Mouse (Mus musculus) spleen, adult 2 months (tissue): ENCODE results near the gene Lefty2.

ENCODE experiments used
- CTCF ChIP-seq: fragments of 200-500 bp; IDR thresholded peaks from 2 replicates; pipeline ENCODE4 v1.5.1; 2011; ENCODE audit warnings: mild to moderate bottlenecking, inconsistent platforms; ENCODE audit not compliant: insufficient read depth, insufficient read length, insufficient replicate concordance; ENCODE audit errors: extremely low read depth
- POLR2A ChIP-seq: fragments of 200-500 bp; IDR thresholded peaks from 2 replicates; pipeline ENCODE4 v1.6.1; 2011; ENCODE audit warnings: low read depth, low read length, inconsistent platforms

DNA sequence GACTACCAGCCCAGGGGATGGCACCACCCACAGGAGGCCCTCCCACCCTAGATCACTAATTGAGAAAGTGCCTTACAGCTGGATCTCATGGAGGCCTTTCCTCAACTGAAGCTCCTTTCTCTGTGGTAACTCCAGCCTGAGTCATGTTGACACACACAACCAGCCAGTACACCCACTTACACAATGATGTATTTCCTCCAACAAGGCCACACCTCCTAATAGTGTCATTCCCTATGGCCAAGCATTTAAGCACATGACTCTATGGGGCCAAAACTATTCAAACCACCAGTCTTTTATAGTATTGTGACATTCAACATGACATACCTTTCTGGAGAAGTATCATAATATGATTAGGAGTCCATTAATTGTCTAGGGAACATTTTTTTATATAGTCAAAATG is 34.1 kb upstream of the Lefty2 start:
- TF ChIP-seq CTCF (no peak), POLR2A (no peak)
